Mouse (Mus musculus): ENCODE data around the gene Idh3b.

GRCm38 (mm10) chr2:130297580-130297979 is 13.2 kb upstream of the Idh3b start:
- TF ChIP-seq POLR2A (IDR thresholded peaks at IDR 0.05; ENCODE audit: low read depth, low read length) (no peak), CTCF (conservative IDR thresholded peaks at IDR 0.05 in 1 of 2, IDR thresholded peaks at IDR 0.05 in 1 of 2; ENCODE audit: low read depth in 2 of 2, low read length in 2 of 2) (no peak), POLR2AphosphoS2 (IDR thresholded peaks at IDR 0.05; ENCODE audit: low read depth, low read length) (no peak), USF1 (IDR thresholded peaks at IDR 0.05; ENCODE audit: low read depth, low read length) (no peak), MAFK (IDR thresholded peaks at IDR 0.05; ENCODE audit: insufficient replicate concordance, low read length) (no peak), ELF1 (IDR thresholded peaks at IDR 0.05; ENCODE audit: low read depth, low read length) (no peak), EP300 (IDR thresholded peaks at IDR 0.05; ENCODE audit: low read length) (no peak), UBTF (IDR thresholded peaks at IDR 0.05; ENCODE audit: low read depth, low read length) (no peak), CHD1 (IDR thresholded peaks at IDR 0.05; ENCODE audit: low read depth, low read length) (no peak), TCF12 (IDR thresholded peaks at IDR 0.05; ENCODE audit: low read depth, low read length) (no peak), BHLHE40 (IDR thresholded peaks at IDR 0.05; ENCODE audit: low read depth, low read length) (no peak), SMC3 (IDR thresholded peaks at IDR 0.05; ENCODE audit: low read depth, low read length) (no peak)
